Mouse (Mus musculus): ENCODE data around the gene Ubl3. TPM values are rescaled to one million over a fixed set of nuclear protein-coding genes. Genes with fewer than 3 reads are reported as not detected.
A peak's percentile ranks its signal among the peaks of the same experiment; 100 is the strongest.

The Ubl3 gene
- 100 to 1,000 TPM; 236 to 271 TPM for total RNA-seq (2021)

DNA sequence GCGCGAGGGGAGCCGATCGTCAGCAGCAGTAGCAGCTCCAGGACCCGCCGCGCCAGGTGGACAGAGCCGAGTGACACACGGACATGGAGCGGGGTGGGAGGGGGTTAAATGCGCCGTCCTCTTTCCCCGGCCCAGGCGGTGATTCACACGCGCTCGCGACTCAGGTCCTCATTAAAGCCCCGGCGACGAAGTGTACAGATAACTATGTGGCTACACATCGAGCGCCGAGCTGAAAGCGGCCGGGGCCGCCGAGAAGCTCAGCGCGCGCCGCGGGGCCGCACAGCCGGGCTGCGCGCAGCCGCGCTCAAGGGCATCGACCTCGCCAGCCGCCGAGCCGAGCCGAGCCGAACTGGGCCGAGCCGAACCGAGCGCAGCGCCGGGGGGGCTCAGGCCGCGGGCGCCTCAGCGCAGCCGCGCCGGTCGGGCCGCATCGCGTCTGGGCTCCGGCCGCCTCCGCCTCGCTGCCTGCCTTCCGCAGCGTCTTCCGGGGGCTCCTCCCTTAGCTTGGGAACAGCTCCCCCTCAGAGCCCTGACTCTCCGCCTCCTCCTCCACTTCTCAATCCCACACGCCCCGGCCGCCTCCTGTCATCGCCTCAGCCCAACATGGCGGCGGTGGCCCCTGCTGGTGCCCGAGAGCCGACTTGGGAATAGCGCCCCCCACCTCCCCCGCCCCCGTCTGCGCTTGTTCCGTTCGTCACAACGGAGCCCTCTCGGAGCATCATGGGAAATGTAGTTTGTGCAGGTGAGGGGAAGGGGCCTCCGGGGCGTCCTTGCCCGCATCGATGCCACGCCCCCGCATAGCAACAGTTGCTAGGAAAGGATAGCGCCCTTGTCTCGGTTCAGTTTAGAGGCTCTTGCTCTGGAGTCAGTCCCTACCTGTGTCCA is at the start of gene Ubl3:
Gene Ubl3, minus strand, starts transcription at position 603 of the 885 bp plus-strand sequence.
- DNase-seq (ENCODE audit: low spot score in 2 of 2), result peak; percentile 89 to 90
- intact Hi-C loops (cut with DNase I), result loop anchor here (2.0 to 5.0 kb wide), 3 partner anchors 75 to 156 kb away; partner anchors contain the start of gene Slc7a1

DNA sequence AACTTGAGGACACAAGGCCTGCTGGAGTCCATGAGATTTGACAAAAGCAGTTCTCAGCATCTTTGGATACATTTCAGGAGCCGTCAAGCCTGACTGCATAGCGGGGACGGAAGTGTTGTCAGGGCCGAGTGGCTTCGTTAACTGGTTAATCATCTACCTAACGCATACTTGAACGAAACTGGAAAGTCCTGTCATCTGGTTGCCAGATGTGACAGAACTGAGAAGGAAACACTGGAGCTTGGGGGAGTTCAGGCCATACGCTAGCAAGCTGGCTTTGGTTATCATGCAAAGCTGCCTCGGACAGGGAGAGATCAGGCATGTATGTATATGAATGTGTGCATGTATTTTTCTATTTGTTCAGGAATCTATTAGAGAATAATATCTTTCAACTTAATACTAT is 45.8 kb upstream of the Ubl3 start:
- intact Hi-C loops (cut with DNase I), result no loop called here
- DNase-seq (ENCODE audit: low spot score in 2 of 2), result no peak

DNA sequence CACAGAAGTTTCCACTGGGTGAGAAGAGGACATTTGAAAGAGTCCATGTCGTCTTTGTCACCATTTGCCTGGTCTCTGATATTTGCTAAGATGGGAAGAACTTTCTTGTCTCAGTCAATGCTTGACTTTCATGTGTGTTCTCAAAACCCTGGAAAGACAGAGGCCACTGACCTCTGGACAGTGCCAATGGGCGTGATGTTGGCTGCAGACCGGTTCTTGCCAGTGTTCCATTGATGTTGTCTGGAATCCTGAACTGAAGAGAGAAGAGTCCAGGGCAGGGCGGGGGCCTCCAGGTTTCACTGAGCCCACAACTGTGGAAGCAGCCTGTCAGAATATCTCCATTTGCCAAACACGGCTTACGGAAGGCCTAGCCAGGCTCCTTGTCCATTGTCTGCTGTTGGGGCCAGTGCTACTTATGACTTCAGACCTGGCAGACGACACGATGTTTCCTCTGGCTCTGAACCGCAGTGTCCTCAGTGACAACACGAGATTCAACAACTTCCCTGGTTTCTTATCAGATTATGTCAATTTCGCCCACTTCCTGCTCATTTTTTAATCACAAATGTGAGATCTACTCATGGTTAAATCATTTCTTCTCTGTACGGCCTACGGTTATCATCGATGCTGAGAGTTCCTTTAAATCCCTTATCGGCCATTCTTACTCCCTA is 43.6 kb upstream of the Ubl3 start:
- intact Hi-C loops (cut with DNase I), result no loop called here
- no peak for DNase-seq (ENCODE audit: low spot score in 2 of 2)

DNA sequence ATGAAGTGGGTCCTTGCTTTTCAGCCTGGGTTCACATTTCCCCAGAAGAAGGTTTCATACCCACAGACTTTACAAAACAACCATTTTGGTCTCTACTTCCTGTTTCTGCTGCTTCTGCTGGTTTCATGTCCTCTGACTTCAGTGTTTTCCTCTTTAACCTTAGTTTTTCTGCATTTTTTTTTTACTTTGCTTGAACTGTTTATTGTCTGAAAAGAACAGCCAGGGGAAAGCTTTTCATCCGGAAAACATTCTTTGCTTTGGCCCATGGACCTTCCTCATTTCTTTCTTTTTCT is 42.8 kb upstream of the Ubl3 start:
- intact Hi-C loops (cut with DNase I), result no loop called here
- no peak for DNase-seq (ENCODE audit: low spot score in 2 of 2)

DNA sequence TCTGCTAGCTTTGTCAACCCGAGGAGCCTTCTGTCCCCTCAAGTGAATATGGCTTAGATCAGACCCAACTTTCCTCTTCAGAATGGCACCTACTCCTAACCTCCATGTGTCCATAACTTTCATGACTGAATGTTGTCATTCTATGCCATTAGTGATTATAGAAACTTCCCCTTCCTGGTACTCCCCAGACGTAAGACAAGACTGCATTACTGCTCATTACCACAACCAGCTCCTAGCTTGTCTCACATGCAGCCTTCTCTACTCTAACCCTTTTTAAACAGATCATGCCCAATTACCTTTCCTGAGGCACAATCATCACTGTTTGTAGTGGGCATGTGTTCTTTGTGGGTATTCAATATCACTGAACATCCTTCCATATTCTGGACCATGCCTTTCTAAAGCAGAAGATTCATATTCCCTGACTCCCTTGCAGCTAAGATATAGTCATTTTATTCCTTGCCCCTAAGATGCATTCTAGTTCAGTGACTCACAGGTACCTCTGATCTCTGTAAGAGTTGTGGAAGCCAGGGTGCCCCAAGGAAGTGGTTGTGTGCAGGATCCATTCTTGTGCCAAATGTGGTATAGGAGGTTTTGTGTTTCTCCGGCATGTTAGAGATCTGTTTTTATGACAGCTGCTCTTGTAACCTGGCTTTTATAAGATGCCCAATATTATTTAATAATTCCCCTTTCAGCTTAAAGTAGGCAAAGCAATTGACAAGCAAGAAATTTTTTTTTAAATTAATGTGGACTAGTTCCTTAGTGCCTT is 42.3 kb upstream of the Ubl3 start:
- intact Hi-C loops (cut with DNase I), result no loop called here
- no peak for DNase-seq (ENCODE audit: low spot score in 2 of 2)

DNA sequence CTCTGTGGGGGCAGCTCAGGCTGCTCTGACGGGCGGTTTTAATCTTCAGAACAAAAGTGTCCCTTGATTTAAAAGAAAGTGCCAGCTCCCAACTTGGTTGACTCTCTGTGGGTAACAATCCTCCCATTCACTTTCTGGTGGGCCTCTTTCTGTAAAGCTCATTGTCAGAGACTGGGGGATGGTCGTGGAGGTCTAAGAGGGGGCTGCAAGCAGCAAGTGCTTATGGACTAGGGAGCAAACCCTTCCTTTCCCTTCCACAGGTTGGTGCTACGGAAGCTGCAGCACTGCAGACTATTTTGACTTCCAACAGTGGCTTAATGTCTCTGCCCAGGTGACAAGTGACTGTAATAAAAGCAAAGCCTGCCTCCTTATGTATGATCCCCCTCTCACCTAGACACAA is 41.0 kb upstream of the Ubl3 start:
- DNase-seq (ENCODE audit: low spot score in 2 of 2), result no peak
- intact Hi-C loops (cut with DNase I), result no loop called here

DNA sequence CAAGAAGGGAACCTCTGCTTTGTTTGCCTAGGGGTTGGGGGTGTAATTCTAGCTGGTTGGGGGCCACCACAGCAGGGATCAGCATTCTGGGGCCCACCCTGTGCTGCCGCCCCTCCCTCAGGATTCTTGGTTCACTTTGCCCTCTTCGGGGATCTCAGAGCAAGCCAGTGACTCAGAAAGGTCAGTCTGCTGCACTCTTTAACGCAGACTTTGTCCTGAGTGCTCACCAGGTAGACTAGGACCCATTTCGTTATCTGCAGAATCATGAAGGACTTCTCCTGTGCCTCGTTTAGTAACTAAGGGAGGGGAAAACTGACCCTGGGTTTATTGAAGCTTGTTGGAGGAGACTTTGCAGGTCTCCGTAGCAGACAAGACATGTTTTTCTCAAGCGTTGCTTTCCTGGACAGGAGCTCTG is 38.9 kb upstream of the Ubl3 start:
- intact Hi-C loops (cut with DNase I), result no loop called here
- DNase-seq (ENCODE audit: low spot score in 2 of 2), result no peak

DNA sequence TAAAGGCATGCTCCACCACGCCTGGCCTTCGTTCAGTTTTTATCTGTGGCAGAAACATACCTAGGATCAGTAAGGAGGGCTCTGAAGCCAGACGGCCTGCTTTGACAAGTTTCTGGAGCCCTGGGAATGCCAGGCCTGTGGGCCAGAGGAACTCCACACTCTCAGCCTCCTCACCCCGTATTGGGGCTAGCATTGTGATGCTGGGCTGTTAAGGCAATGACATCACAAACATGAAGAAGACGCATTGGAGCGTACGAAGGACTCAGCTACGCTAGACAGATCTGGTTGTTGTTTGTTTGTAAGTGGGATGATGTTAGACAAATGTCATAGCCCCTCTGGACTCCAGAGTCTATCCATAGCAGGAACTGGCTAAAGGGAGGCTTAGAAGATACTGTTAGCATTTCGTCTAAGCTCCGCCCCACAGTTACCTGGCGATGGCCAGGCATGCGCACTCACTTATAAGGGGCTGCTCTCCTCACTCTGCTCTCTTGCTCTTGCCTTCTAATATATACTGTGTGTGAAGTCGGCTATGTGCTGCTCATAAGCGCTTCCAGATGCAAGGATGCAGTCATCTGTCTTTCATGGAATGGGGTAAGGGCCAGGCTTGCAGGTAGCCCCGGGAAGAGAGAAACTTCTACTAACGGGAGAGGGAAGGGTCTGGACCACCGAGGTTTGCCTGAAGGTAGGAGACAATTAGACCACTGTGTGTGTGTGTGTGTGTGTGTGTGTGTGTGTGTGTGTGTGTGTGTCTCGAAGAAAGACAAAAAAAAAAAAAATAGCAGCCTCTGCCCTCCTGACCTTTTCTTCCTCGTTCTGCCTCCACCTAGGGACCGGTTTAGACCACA is 38.2 kb upstream of the Ubl3 start:
- DNase-seq (ENCODE audit: low spot score in 2 of 2), result no peak
- intact Hi-C loops (cut with DNase I), result no loop called here

DNA sequence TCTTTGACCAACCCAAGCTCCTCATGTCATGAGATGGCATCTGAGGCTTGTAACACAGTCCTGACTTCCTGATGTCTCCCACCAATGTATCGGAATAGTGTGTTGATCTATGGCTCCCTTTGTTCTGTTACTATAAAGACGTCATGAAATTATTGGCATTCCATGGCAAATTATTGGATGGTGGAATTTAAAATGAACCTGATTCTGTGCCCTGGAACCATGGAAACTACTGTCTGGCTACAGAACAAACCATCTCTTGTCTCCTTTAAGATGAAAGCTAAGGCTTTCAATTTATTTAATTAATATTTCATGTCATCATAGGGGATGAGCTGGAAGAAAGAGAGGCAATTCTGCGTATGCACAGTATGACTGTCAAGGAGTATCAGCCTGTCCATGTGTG is 36.4 kb upstream of the Ubl3 start:
- intact Hi-C loops (cut with DNase I), result no loop called here
- DNase-seq (ENCODE audit: low spot score in 2 of 2), result no peak

DNA sequence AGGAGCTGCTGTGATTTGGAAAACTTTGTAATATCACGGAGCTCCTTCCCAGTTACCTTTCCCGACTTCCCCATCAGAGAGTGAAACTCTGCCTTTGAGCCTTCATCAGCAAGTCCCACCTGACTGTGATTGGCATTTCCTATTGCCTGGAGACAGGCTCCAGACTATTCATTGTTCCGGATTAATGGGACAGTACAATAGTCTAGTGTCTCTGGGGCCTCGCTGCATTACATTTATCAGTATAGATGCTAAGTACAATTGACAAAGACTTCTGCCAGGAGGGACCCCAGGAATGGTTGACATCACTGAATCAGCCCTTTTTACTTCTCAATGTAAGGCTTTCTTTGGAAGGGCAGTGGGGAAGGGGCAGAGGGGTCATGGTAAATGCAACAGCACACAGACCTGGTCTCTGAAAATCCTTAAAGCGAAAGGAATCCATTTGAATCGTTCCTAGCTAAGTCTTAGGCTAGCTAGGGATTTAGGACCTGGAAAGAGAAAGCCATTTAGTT is 35.6 kb upstream of the Ubl3 start:
- intact Hi-C loops (cut with DNase I), result no loop called here
- DNase-seq (ENCODE audit: low spot score in 2 of 2), result no peak

DNA sequence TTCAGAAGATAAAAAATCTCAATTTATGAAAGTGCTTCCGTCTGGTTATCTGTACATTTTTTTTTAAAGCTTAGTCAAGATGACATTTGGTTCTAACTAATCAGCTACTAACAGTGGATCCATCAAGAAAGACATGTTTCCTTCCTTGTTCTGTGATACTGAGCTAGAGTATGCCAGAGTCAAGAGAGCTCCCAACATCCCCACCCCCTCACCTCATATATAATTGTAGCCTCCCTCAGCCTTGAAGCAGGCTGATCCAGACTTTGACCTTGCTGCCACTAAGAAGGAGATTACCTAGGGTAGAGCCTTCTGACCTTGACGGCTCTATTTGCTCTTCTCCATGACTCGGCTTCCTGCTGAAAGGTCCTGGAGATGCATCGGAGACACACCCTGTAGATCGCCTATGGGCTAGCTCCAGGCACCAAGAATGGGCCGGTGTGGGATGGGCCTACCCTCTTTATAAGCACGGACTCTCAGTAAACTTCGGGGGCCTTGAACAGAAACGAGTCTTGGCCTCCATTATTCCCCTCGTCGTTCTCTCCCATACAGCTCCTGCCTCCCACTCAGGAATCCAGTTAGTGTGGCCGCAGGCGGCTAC is 27.9 kb upstream of the Ubl3 start:
- no peak for DNase-seq (ENCODE audit: low spot score in 2 of 2)
- intact Hi-C loops (cut with DNase I), result no loop called here

DNA sequence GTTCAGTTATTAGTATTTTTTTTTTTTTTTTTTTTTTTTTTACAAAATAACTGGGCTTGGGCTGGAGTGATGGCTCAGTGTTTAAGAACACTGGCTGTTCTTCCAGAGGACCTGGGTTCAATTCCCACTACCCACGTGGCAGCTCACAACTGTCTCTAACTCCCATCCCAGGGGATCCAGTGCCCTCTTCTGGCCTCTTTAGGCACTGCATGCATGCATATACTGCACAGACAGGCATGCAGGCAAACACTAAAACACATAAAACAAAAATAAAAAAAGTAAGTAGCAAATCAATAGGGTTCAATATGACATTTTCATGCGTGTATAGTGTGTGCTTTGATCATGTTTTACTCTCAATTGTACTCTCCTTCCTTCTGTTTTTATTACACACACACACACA is 26.6 kb upstream of the Ubl3 start:
- no peak for DNase-seq (ENCODE audit: low spot score in 2 of 2)
- intact Hi-C loops (cut with DNase I), result no loop called here

DNA sequence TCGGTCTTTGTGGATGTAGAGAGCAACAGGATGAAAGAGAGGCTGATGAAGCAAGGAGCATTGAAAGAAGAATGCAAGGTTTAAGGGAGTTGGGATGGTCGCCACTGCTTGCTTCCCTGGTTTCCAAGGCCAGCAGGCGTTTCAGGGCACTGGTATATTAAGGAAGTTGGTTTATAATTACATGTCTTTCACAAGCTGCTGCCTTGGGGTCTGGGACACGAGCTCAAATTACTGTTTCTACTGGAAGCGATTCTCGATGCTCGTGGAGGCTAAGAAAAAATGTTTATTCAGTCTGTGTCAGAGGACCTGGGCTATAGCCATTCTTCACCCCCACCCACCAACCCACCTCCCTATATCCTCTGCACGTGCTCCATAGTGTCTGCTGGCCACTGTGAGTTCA is 25.8 kb upstream of the Ubl3 start:
- intact Hi-C loops (cut with DNase I), result no loop called here
- DNase-seq (ENCODE audit: low spot score in 2 of 2), result no peak

DNA sequence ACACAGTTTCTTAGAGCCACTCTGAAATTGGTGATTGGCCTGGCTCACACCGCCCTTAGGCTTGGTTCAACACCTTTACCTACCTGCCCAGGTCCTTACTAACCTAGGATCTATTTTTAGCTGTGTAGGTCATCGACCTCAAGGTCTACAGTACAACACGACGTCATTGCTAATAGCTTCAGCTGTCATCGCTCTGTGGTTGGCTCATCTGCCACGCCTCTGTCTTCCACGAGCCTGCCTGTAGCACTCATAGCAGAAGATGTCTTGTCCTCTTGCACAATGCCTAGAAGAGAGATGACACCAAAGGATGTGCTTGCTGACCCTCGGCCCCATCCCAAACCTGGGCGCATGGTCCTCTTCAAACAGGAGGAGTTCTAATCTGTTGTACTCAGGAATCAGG is 24.7 kb upstream of the Ubl3 start:
- intact Hi-C loops (cut with DNase I), result no loop called here
- DNase-seq (ENCODE audit: low spot score in 2 of 2), result no peak

DNA sequence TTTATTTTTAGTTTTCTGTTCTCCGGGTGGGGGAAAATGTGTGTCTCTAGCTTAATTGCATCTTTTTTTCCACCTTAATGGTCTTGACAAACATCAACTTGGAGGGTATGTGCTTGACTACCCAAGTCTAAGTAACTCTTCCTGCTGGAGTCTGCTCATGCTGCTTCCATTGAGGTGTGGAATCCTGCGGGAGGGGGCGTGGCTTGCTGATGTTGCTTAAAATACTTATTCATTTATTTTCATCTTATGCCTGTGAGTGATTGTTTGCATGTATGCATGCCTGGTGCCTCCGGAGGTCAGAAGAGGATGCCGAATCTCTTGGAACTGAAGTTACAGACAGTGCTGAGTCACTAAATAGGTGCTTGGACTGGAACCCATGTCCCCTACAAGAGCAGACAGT is 22.6 kb upstream of the Ubl3 start:
- intact Hi-C loops (cut with DNase I), result no loop called here
- DNase-seq (ENCODE audit: low spot score in 2 of 2), result no peak

DNA sequence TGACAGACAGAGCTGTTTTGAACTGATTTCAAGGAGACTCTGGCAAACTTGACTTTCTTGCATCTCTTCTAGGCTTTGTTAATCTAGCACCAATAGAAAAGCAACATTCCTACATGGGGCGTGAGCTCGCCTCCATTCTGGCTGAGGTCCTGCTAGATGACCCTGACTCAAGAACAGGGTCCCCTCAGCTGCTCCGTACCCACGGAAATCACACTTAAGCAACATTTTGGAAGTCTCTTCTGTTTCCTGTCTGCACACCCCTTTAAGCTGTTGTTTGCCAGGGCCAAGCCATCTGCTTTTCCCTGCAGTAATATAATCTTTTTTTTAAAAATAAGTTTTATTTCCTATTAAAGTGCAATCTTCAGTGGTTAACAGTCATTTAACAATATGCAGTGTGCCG is 20.1 kb upstream of the Ubl3 start:
- DNase-seq (ENCODE audit: low spot score in 2 of 2), result no peak
- intact Hi-C loops (cut with DNase I), result no loop called here

DNA sequence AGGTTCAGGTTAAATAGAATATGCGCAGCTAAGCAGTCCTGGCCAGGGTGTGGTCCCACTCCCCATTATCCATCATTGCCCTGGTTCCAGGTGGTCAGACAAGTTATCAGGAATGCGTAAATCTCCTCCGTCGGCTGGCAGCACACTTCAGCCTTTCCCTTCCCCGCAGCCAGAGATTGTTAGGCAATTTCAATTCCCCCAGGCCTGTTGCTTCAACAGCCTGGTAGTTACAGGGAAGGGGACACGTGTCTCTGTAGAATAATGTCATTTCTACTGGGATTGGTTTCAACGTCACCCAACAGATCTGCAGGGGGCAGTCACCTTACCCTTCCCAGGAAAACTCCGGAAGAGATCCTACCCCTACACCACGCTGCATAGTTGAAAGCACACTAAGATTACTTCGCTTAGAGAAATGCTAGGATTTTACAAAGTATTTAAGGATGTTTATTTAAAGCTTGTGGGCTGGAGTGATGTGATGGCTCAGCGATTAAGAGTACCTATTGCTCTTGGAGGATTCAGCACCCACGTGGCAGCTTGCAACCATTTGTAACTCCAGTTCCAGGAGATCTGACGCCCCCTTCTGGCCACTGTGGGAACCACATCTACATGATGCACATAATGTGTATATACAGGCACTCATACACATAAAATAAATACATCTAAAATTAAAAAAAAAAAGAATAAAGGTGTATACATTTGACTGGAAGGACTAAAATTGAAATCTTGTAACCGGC is 18.1 kb upstream of the Ubl3 start:
- DNase-seq (ENCODE audit: low spot score in 2 of 2), result no peak
- intact Hi-C loops (cut with DNase I), result no loop called here

DNA sequence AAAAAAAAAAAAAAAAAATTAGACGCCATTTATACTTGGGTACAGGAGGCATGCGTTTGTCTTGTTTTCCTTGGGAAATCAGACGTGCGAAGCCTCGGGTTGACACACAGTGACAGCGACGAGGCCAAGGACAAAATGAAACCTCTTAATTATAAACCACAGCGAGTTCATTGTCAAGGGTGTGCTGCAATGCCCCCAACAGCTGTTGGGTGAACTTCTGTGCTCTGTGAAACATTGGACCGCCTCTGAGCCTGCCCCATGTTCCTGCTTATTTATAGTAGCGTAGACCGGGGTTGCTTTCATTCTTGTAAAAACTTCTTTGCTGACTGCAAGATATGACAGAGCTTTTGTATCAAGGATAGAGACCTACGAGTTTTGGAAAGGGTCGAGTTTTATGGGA is 16.9 kb upstream of the Ubl3 start:
- DNase-seq (ENCODE audit: low spot score in 2 of 2), result no peak
- intact Hi-C loops (cut with DNase I), result no loop called here

DNA sequence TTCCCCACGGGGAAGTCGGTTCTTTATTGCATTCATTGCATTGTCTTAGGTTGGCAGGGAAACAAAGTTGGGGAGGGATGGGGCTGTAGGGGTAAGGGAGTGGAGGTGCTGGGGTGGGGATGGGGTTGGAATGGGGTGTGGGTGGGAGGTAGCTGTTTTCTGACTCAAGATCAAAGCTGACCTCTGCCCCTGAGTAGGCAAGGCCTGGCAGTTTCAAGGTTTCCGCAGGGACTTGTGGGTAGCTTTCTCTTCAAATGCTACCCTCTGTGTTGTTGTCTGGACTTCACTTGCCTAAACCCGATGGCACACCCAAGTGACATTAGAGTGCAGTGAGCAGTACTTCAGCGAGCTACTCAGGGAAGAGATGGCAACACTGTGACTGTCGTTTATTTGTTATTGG is 13.0 kb upstream of the Ubl3 start:
- intact Hi-C loops (cut with DNase I), result no loop called here
- no peak for DNase-seq (ENCODE audit: low spot score in 2 of 2)

Data from left cerebral cortex, postnatal 36 days (tissue).